Mouse (Mus musculus) layer of hippocampus, adult 8-10 months (tissue): ENCODE data around the gene Gzmm. TPM values are rescaled to one million over a fixed set of nuclear protein-coding genes. Genes with fewer than 3 reads are reported as not detected.
"Not testable (repeated sequence)": the region's sequence is repeated elsewhere in the genome, so short reads cannot be mapped to it uniquely, and the experiment has no call there.

ENCODE experiments used
- DNase-seq, 2 experiments: peaks; one replicate each; pipeline ENCODE4 v3.0.0; 2022; ENCODE audit warnings: low spot score in 2 of 2
- total RNA-seq, 4 experiments: library from RNA; stranded (reverse); gene quantifications; 2 replicates each; pipeline ENCODE4 v1.2.4; 2022

Gzmm gene
- total RNA-seq, 4 experiments from 2014 or later = 2.3 to 3.5 (median 3.3) TPM

DNA sequence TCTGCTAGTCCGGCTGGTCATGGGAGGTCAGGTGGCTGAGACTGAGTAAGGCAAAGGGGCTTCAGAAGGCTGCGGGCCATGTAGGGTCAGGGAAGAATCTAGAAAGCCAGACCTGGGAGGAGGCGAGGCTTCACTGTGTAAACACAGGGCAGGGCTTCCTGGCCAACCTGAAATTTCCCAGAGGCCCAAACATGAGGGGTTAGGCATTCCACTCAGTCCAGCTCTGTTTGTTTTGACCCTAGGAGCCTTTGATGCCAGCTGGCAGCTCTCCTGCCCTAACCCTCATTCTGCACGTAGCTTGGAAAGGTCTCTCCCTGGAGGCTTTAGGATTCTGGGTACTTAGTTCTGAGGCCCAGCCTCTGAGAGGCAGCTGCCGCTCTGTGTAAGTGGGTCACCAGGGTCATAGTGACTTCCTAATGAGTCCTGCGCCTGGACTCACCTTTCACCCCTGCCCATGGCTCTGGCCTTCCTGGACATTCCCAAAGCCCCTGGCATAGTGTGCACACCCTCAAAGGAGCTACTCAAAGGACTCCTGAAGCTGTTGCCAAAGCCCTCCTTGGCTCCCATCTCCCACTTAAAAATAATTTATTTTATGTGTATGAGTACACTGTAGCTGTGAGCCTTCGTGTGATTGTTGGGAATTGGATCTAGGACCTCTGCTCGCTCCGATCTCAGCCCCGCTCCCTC is 12.8 kb downstream of the Gzmm start:
- no peak for DNase-seq

DNA sequence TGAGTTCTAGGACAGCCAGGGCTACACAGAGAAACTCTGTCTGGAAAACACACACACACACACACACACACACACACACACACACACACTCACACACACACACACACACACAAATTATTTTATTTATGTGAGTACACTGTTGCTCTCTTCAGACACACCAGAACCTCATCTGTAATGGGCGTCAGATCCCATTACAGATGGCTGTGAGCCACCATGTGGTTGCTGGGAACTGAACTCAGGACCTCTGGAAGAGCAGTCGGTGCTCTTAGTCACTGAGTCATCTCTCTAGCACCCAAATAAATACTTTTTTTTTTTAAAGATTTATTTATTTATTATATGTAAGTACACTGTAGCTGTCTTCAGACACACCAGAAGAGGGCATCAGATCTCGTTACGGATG is 14.2 kb downstream of the Gzmm start:
- DNase-seq = not testable (repeated sequence)

DNA sequence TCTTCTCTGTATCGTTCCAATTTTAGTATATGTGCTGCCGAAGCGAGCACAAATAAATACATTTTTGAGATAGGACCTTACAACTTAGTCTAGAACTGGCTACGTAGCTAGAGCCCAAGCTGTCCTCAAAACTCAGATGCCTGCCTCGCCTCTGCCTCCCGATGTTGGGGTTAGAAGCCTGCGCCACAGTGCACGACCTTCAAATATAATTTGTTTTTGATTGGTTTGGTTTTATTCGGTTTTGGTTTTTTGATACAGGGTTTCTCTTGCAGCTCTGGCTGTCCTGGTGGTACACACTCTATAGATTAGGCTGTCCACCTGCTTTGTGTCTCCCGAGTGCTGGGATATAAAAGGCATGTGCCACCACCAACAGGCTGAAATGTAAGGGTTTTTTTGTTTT is 14.7 kb downstream of the Gzmm start:
- no peak for DNase-seq

DNA sequence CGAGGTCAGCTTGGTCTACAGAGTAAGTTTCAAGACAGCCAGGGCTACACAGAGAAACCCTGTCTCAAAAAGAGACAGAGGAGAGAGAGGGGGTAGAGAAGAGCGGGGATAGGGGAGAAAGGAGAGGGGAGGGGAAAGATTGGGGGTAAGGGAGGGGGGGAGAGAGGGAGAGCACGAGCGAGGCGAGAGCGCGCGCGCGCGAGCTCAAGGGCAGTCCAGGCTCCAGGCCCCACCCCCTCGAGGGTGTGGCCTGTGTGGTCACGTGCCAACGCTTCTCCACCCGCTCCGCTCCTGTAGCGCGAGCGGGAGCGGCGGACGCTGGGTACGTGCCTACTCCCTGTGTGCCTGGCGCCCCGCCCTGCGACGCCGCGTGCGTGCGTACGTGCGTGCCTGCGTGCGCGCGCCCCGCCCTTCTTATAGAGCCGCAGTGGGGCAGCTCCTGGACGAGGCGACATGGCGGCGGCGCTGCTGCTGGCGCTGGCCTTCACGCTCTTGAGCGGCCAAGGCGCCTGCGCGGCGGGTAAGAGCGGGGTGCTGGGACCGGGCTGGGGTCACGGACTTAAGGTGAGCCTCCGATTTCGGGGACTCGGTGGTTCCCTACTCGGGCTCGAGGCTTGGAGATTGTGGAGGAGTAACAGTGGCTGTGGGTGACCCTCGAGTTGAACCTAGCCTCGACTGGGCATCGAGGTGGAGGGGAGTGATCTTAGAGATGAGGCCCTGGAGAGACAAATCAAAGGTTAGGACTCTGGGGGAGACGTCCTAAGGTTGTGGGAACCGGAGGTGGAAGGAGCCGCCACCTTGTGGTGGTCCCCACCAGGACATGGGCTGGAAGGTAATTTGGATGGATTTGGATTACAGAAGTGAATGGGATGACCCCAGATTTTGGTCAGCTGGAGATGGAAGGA is 15.5 kb downstream of the Gzmm start, which contains the start of gene Bsg:
Bsg (plus strand) TSS at position 427 of the 905 bp plus-strand sequence.
- peak; percentile 97 to 99 for DNase-seq

DNA sequence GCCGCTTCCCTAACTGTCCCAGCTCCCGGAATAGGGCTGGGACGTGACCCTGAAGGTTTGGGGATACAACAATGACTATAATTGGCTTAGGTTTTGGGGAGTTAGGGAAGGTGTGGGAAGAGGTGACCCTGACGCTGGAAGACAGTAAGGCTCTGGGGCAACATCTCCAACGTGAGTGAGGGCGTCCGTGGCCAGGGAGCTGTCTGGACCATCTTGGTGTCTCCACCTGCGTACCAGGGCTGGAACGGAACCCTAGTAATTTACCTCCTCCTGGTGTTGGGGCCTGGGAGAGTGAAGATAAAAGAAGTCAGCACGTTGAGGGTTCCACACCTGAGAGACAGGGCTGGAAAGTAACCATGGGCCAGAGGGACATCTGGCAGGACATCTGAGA is 16.1 kb downstream of the Gzmm start:
- DNase-seq = no peak

DNA sequence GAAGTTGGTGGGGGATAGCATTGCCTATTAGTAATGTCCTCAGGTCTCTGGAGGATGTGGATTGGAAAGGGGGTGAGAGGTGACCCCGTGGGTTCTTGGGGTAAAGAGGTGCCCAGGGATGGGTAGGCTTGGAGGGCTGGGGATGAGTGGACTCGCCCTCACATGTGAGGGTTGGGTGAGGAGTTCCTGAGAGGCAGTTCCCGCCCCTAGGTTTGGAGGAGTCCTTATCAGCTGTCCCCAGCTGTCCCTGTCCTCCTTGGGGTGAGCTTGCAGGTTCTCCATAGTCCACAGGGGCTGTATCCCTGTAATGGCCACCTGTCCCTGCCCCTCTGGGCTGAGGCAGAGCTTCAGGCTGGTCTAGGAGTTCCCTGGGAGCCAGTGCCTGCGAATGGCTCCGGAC is 17.1 kb downstream of the Gzmm start:
- no peak for DNase-seq

DNA sequence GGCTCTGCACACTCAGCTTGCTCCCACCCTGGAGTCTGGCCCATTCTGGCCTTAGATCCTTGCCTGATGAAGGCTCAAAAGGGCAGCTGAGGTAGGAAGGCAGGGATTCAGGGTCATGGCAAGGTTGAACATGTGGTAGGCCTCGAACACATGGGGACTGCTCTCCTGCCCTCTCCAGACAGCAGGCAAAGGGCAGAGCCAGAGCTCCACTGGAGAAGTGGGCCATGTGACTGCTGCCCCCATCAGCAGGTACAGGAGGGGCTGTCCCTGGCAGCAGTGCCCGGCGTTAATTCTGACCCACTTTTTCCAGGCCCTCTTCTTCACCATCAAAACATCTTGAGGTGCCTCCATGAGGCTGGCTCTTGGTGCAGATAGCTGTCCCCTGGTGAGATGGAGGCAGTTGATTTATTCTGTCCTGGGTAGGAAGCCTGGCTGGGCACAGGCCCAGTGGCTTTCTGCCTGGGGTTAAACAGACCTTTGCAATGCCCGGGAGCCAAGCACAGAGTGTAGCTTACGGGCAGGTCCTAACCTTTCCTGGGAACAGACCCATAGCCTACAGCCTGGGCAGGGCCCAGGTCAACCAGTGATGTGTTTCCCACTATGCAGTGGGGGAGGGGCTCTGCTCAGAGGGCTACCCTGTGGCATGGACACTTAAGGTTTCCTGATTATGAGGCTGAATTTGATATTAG is 17.7 kb downstream of the Gzmm start:
- DNase-seq = no peak

DNA sequence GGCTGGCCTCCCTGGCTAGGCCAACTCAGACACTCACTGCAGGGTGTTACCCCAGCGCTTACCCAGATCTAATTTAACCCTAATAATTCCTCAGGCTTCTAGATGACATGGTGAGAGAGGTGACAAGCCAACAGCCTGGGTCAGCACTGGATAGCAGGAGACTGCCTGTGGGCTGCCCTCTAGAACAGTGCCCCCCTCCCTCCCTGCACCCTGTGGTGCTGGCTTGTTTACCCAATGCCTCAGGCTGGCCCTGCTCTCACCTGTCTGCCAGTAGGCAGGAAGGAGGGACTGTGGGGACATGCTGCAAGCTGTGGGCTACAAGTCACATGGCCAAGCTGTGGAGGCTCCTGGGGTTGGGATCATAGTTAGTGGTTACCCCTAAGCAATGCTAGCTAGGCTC is 18.3 kb downstream of the Gzmm start:
- no peak for DNase-seq

DNA sequence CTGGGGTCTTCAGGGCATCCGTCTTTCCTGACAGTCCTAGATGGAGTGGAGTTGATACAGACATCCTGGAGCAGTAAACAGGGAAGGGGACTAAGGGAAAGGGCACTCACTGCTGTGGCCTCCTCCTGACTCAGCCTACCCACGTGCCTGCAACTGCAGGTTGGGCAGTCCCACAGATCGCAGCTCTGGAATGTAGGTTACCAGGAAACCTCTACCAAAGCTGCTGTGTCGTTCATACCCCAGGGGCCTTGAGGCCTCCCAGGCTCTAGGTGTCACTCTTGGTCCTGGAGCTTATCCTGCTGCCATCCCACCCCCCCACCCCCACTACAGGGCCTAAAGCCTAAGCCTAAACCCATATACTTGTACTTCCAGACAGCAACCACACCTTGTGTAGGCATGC is 18.9 kb downstream of the Gzmm start:
- DNase-seq = no peak

DNA sequence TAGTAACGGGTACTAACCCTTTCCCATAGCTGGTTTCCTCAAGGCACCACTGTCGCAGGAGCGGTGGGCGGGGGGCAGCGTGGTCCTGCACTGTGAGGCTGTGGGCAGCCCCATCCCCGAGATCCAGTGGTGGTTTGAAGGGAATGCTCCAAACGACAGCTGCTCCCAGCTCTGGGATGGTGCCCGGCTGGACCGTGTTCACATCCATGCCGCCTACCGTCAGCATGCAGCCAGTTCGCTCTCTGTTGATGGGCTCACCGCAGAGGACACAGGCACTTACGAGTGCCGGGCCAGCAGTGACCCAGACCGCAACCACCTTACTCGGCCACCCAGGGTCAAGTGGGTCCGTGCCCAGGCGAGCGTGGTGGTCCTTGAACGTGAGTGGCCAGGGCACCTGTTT is 19.8 kb downstream of the Gzmm start:
- no peak for DNase-seq

DNA sequence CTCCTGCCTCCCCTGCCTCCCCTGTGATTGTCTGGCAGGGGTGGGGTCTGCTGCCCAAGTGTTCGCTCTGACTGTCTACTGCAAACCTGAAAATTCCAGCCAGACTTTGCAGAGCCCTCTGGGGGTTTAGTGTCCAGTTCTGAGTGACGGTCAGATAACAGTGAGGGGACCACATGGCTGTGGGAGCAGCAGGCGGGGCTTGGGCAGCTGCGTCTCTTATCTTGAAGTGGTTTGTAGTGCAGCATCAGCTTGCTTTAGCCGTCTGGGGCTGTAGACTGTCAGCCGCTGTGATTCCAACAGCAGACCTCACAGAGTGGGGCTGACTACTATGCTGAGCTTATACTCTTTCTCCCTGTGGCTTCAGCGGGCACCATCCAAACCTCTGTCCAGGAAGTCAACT is 20.5 kb downstream of the Gzmm start:
- no peak for DNase-seq

DNA sequence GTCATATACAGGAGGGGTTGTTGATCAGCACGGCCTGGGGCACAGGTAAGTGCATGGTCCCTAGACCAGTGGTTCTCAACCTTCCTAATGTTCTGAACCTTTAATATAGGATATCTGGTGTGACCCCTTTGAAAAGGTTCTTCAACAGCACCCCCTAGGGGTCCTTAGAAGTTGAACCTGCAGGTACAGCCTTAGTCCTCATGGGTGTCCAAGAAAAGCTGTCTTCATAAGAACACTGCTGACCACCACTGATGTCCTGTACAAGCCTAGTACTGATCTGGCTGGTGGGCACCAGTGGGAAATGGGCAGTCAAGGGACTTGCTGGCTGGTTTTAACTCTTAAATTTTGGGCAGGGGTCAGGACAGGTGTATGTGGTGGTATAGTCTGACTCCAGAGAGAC is 23.2 kb downstream of the Gzmm start:
- no peak for DNase-seq

DNA sequence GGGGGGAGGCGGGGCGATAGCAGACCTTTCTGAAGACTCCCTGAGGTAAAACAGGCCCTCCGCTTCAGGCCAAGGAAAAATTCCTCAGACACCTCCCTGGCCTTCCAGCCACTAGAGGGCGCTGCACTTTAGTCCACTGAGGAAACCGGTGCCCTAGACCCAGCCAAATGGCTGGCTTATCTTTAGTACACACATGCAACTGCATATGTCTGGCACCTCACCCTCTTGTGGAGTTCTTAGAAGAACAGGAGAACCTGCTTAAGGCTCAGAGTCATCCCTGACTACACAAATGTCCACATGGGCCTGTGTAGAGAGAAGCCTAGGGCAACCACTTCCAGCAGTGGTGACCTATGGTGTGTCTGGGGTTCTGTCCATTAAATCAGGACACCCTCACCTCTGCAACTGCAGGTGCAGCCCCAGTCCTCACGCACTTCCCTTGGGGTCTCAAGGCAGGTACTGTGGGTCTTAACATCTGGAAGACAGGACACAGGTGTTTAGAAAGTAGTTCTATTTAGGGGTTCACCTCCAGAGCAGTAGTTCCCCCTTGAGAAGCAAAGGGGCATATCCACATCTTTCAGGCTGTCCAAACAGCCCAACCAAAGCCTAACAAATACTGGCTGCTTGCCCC is 23.8 kb downstream of the Gzmm start:
- DNase-seq = peak; percentile 67 to 78

DNA sequence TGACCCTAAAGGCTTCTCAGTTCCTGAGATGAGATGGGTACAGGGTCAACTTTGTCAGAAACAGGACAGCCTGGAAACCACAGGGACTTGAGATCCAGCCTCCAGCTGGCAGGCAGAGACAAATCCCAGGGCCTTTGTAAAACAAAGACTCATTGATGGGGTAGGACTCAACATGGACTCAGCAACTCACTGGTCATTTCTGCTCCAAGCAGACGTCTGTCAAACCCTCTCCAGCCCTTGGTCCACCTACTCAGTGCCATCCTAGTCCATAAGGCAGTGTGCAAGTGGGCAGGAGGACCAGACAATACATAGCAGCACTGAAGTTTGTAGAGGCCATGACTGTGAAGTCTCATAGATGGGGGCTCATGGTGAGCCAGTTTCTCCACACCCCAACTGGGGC is 24.3 kb downstream of the Gzmm start:
- DNase-seq = no peak

DNA sequence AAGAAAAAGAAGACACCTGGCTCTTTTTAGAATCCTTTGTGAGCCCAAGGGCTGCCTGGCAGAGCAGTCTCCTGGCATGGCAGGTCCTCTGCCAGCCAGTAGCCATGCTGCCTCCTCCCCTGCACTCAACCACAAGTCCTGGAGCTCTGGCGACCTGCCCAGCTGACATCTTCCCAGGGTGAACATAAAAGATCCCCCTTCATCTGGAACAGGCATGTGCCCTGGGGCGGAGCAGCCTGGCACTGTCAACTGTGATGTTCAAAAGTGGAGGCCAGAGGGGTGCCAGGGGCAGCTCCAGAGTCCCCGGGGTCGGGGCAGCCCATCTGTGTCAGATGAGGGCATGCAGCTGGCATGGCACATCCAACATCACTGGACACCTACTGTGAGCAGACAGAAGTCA is 26.2 kb downstream of the Gzmm start:
- DNase-seq = no peak

DNA sequence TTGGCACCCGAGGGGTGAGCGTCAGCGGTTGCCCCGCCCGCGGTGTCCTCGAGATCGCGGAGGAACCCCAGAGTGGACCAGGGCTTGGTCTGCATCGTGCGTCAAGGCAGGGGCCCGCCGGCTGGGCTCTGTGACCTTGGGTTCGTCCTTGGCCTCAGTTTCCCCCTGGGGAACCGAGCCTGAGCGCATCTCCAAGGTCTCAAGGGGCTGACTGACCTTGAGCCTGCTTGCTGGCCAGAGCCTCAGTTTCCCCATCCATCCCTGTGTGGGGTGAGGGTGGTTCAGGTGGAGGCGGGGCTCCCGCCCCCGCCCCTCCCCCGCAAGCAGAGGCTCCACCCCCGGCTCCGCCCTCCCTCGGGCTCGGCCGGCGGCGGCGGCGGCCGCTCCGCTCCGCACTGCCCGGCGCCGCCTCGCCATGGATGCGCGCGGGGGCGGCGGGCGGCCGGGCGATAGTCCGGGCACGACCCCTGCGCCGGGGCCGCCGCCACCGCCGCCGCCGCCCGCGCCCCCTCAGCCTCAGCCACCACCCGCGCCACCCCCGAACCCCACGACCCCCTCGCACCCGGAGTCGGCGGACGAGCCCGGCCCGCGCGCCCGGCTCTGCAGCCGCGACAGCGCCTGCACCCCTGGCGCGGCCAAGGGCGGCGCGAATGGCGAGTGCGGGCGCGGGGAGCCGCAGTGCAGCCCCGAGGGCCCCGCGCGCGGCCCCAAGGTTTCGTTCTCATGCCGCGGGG is 27.6 kb downstream of the Gzmm start, which contains the start of gene Hcn2:
Hcn2 (plus strand) TSS at position 381 of the 734 bp plus-strand sequence.
- DNase-seq = no peak

DNA sequence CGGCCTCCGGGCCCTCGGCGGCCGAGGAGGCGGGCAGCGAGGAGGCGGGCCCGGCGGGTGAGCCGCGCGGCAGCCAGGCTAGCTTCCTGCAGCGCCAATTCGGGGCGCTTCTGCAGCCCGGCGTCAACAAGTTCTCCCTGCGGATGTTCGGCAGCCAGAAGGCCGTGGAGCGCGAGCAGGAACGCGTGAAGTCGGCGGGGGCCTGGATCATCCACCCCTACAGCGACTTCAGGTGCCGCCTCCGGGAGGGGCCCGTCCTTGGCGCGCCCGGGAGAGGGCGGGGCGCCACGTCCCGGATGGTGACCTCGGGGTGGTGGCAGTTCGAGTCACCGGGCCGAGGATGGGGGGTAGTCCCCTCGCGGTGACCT is 28.2 kb downstream of the Gzmm start:
- DNase-seq = no peak

DNA sequence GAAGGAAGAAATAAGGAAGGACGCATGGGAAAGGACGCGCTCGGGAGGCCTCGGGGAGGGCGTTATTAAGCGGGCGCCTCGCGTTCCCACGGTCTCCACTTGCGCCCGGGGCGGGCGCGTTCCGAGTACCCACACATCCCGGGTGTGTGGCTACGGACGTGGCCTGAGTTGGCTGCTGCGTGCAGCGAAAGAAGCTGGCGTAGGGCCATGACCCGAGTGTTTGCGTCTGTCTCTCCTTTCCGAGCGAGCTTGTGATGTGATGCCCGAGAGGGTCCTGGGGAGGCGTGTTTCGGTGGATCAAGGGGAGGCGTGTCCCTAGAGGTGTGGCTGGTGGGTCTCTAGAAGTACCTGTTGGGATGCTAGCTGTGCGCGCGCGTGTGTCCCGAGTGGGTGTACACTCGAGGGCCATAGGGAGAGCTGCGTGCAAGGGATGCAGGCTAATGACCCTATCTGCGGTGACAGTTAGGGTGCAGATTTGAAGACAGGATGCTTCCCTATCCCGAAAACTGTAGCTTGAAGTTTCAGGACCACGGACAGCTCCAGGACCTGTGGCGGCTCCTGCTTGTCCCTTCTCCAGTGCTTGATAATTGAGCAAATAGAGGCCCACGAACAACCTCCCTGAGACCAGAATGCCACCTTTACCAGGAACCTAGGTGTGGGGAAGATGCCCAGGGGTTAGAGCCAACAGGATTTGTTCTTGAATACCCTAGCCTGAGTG is 29.0 kb downstream of the Gzmm start:
- no peak for DNase-seq

DNA sequence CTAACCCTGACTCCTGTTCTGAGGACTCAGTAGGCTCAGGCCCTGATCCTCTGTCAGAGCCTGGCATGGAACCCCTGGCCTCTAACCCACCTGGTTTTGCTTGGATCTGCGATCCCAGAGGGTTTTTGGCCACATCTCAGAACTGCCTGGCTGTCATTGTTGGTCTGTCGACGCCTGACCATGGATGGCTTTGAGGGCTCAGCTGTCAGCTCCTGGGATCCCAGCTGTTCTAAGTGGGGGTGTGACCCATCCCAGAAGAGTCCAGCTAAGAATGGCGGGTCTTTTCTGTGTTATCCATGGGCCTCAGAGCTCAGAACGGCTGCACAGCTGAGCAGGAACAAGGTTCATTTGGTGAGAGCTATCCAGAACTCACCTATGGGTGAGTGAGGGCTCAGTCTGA is 32.3 kb downstream of the Gzmm start:
- DNase-seq = no peak

DNA sequence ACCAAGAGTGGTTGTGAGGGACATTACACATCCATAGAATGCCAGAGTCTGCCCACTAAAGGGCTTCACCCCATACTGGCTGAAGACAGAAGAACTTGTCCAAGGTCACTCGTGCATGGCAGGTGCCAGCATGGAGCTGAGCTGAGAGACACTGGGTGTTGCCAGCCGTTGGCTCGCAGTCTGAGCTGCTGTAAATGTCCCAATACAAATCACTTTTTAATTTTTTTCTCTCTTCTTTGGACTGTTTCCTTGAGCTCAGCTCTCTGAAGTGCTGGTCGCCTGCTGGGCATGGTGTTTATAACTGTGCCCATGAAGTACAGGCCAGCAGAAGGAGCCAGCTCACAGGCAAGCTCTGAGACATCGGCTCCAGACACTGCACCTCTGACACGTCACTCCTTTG is 34.2 kb downstream of the Gzmm start:
- no peak for DNase-seq
